Mouse (Mus musculus) intestine, embryonic 15.5 days (tissue): Measurements from ENCODE around the gene Gm45062. TPM values are rescaled to one million over a fixed set of nuclear protein-coding genes. Genes with fewer than 3 reads are reported as not detected.

ENCODE experiments used
- ATAC-seq: fragments of 200-750 bp; cut with Nextera tagmentation; 2 replicates; pipeline ENCODE4 v1.8.0; 2017; ENCODE audit warnings: moderate TSS enrichment, moderate library complexity
- H3K27ac ChIP-seq: fragments of 300-500 bp; sonication (generic); 2 replicates; pipeline ENCODE4 v1.5.1; 2015; ENCODE audit warnings: mild to moderate bottlenecking, inconsistent platforms
- H3K27me3 ChIP-seq: fragments of 300-500 bp; sonication (generic); replicated peaks from 2 replicates; pipeline ENCODE4 v1.6.1; 2015; ENCODE audit warnings: inconsistent platforms
- H3K36me3 ChIP-seq: fragments of 300-500 bp; sonication (generic); 2 replicates; pipeline ENCODE4 v1.6.1; 2015; ENCODE audit warnings: inconsistent platforms
- H3K4me1 ChIP-seq: fragments of 300-500 bp; sonication (generic); replicated peaks from 2 replicates; pipeline ENCODE4 v1.6.1; 2015; ENCODE audit warnings: inconsistent platforms
- H3K4me2 ChIP-seq: fragments of 300-500 bp; sonication (generic); replicated peaks from 2 replicates; pipeline ENCODE4 v1.6.1; 2015; ENCODE audit warnings: mild to moderate bottlenecking, inconsistent platforms
- H3K4me3 ChIP-seq: fragments of 300-500 bp; sonication (generic); replicated peaks from 2 replicates; pipeline ENCODE4 v1.5.1; 2015; ENCODE audit warnings: inconsistent platforms
- H3K9ac ChIP-seq: fragments of 300-500 bp; sonication (generic); 2 replicates; pipeline ENCODE4 v1.6.1; 2015; ENCODE audit warnings: inconsistent platforms
- H3K9me3 ChIP-seq: fragments of 300-500 bp; sonication (generic); 2 replicates; pipeline ENCODE4 v1.6.1; 2016; ENCODE audit warnings: inconsistent platforms
- WGBS: fragments of 180-500 bp; shearing (Covaris S2); methylation state at CpG from one replicate; pipeline ENCODE4 v1.1.7; 2015; 5-methylcytosine and 5-hydroxymethylcytosine counted together
- polyA plus RNA-seq: library from polyadenylated mRNA; unstranded; fragments of >200 nt; fragmentation: Nextera tagmentation; extraction: Ambion mirVana; gene quantifications from 2 replicates; pipeline ENCODE4 v1.2.1, GENCODE M21; 2015

Gene Gm45062
- polyA plus RNA-seq, 1 experiment from 2014 or later, result 6.7 TPM

GRCm38 (mm10) chr6:8433179-8433578 lies 173.9 kb downstream of the Gm45062 start:
- Histone ChIP-seq H3K36me3 (no peaks in the 10 kb centered on the region), H3K9ac (no peak overlapping the region), H3K4me3 (no peak overlapping the region), H3K4me1 (no peaks in the 10 kb centered on the region), H3K27ac (no peak overlapping the region), H3K4me2 (no peak overlapping the region), H3K27me3 (no peaks in the 10 kb centered on the region), H3K9me3 (no peaks in the 10 kb centered on the region; the same call in 1 of the 2 replicates)
- 79% methylated on average over 9 of the region's 9 CpGs for WGBS
- ATAC-seq, result no peak

DNA sequence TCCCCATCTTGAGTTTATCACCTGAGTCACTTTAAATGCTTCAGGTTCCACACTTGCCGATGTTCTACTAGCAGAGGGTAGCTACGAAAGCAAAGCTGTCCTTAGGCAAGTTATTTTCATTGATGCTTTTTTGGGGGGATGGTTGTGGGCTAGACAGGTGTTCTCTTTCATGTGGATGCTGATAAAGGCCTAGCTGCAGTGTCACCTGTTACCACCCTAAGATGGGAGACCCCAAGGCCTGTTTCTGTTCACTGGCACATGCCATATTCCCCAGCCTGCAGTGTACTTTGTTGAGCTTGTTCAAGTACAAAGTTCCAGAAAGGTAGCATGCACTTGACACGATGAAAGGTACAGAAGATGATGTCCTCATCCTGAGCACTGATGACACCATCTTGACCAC lies 178.7 kb downstream of the Gm45062 start:
- Histone ChIP-seq H3K4me1 (no peaks in the 10 kb centered on the region), H3K4me2 (no peak overlapping the region), H3K4me3 (no peak overlapping the region), H3K9me3 (no peaks in the 10 kb centered on the region; the same call in 1 of the 2 replicates), H3K9ac (no peak overlapping the region), H3K36me3 (no peaks in the 10 kb centered on the region), H3K27ac (no peak overlapping the region), H3K27me3 (no peaks in the 10 kb centered on the region)
- 96% methylated on average over 3 of the region's 3 CpGs for WGBS
- no peak for ATAC-seq

DNA sequence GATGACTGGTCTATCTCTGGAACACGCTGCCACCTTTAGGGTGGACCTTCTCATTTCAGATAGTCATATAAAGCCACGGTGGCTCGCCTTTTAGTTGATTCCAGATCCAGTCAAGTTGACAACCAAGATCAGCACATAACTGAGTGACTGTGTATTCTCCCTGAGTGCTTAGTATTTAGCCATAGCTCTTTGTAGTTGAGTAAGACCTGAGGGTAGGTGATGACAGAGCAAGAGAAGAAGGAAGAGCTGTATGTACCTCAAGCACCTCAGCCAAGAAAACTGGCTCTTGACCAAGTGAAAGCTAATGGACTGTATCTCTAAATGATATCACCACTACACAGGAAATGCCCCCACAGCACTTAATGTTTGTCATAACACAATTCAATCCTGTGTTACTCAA lies 182.6 kb downstream of the Gm45062 start:
- Histone ChIP-seq H3K36me3 (no peaks in the 10 kb centered on the region), H3K4me3 (no peak overlapping the region), H3K9ac (no peak overlapping the region), H3K27me3 (no peaks in the 10 kb centered on the region), H3K4me2 (no peak overlapping the region), H3K9me3 (no peaks in the 10 kb centered on the region; the same call in 1 of the 2 replicates), H3K27ac (no peak overlapping the region), H3K4me1 (0 out of 2 replicates have a peak, but pooled peaks cover 2% of the 10 kb centered on the region)
- WGBS, result 85% methylated on average over 3 of the region's 3 CpGs
- no peak for ATAC-seq

DNA sequence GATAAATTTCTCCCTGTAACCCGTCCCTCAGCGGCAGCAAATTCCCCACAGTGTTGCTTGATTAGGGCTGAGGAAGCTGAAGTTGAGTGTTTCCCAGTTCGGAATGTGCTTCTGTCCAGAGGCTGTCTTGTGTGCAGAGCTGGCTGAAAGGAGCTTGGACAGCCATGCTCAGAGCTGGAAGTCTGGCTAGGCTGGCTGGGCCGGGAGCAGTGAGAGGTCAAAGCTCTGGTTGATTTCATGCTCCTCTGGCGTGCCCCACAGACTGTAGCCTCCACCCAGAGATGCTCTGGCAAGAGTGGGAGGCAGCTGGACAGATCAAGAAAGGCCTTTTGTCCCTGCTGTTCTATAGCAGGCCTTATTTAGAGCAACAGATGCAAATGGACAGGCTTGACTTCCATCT lies 187.5 kb downstream of the Gm45062 start:
- ATAC-seq, result peak; percentile 51
- H3K27ac ChIP-seq, result no peak overlapping the region
- 46% methylated on average over 5 of the region's 5 CpGs for WGBS
- no peaks in the 10 kb centered on the region for H3K9me3 ChIP-seq
- H3K9ac ChIP-seq, result no peak overlapping the region
- 0 out of 2 replicates have a peak, but pooled peaks cover 3% of the 10 kb centered on the region for H3K4me1 ChIP-seq
- no peak overlapping the region for H3K4me2 ChIP-seq
- H3K36me3 ChIP-seq, result no peaks in the 10 kb centered on the region
- no peaks in the 10 kb centered on the region for H3K27me3 ChIP-seq
- H3K4me3 ChIP-seq, result no peak overlapping the region

GRCm38 (mm10) chr6:8455599-8455998 lies 196.3 kb downstream of the Gm45062 start:
- 85% methylated on average over 5 of the region's 5 CpGs for WGBS
- H3K4me3 ChIP-seq, result no peak overlapping the region
- H3K9ac ChIP-seq, result no peak overlapping the region
- H3K4me1 ChIP-seq, result no peaks in the 10 kb centered on the region
- H3K36me3 ChIP-seq, result no peaks in the 10 kb centered on the region
- H3K9me3 ChIP-seq, result no peaks in the 10 kb centered on the region
- no peak overlapping the region for H3K27ac ChIP-seq
- no peaks in the 10 kb centered on the region for H3K27me3 ChIP-seq
- no peak overlapping the region for H3K4me2 ChIP-seq
- no peak for ATAC-seq

DNA sequence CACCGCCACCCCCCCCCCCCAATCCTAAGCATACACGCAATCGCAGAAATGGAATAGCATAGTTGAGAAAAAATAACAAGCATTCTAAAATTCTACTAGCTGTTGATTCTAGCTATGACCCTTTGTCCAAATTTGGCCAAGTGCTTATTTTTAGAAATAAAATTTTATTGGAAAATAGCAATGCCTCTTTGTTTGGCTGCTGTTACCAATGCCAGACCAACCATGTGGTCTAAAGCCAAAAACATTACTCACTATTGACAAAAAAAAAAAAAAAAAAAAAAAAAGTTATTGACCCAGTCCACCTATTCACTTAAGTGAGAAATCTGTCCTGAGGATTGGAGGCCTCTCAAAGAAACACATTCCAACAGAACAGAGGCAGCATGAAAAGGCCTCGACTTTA lies 199.3 kb downstream of the Gm45062 start:
- 89% methylated on average over 4 of the region's 4 CpGs for WGBS
- H3K9me3 ChIP-seq, result no peaks in the 10 kb centered on the region
- H3K27ac ChIP-seq, result no peak overlapping the region
- no peak overlapping the region for H3K9ac ChIP-seq
- H3K27me3 ChIP-seq, result no peaks in the 10 kb centered on the region
- ATAC-seq, result no peak
- H3K4me2 ChIP-seq, result no peak overlapping the region
- no peak overlapping the region for H3K4me3 ChIP-seq
- no peaks in the 10 kb centered on the region for H3K36me3 ChIP-seq
- no peaks in the 10 kb centered on the region for H3K4me1 ChIP-seq

DNA sequence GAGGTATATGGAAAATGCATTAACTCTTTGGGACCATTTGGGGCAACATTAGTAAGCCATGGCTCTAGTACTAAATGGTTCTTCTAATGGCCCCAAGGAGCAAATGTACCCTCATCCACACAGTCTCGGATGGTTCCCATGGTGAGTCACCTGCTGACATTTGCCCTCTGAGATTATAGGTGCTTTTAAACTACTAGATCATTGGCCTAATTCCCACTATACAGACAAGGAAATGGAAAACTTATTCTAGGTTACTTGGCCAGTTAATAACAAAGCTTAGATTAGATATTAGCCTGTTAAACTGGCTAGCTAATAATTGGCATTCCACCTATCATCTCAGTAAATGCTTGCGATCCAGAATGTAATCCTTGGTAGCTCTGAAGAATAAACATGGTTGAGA lies 203.2 kb downstream of the Gm45062 start:
- Histone ChIP-seq H3K36me3 (no peaks in the 10 kb centered on the region), H3K4me1 (no peaks in the 10 kb centered on the region), H3K27ac (no peak overlapping the region), H3K9me3 (no peaks in the 10 kb centered on the region), H3K4me2 (no peak overlapping the region), H3K27me3 (no peaks in the 10 kb centered on the region), H3K9ac (no peak overlapping the region), H3K4me3 (no peak overlapping the region)
- 79% methylated on average over 2 of the region's 2 CpGs for WGBS
- ATAC-seq, result peak; percentile 63

DNA sequence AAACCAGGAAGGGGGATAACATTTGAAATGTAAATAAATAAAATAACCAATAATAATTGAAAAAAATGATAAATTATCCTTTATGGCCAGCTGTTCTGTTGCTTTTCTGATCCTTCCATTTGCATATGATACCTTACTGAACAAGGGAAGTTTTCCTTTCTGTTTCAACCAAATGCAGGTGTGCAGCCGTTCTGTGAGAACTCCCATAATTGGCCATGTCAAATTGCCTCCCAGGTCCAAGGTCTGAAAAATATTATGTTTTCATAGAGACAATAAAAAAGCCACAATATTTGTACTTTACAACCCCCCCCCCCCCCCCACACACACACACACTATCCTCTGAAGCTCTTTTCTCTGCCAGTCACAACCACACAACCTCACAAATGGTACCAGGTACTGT lies 206.1 kb downstream of the Gm45062 start:
- no peak overlapping the region for H3K9ac ChIP-seq
- H3K27ac ChIP-seq, result no peak overlapping the region
- no peaks in the 10 kb centered on the region for H3K36me3 ChIP-seq
- H3K4me2 ChIP-seq, result peak overlapping the region; percentile 30; the same call in 1 of the 2 replicates
- peak; percentile 77 for ATAC-seq
- WGBS, result 64% methylated on average over 1 of the region's 1 CpGs
- H3K9me3 ChIP-seq, result no peaks in the 10 kb centered on the region
- no peak overlapping the region for H3K4me3 ChIP-seq
- H3K27me3 ChIP-seq, result no peaks in the 10 kb centered on the region
- no peaks in the 10 kb centered on the region for H3K4me1 ChIP-seq

GRCm38 (mm10) chr6:8465985-8466384 lies 206.7 kb downstream of the Gm45062 start:
- H3K4me2 ChIP-seq, result no peak overlapping the region
- H3K9me3 ChIP-seq, result no peaks in the 10 kb centered on the region
- 0 out of 2 replicates have a peak, but pooled peaks have one; percentile 16 for ATAC-seq
- no peaks in the 10 kb centered on the region for H3K36me3 ChIP-seq
- H3K27ac ChIP-seq, result no peak overlapping the region
- WGBS, result 64% methylated on average over 5 of the region's 5 CpGs
- no peaks in the 10 kb centered on the region for H3K27me3 ChIP-seq
- H3K4me3 ChIP-seq, result no peak overlapping the region
- no peak overlapping the region for H3K9ac ChIP-seq
- H3K4me1 ChIP-seq, result no peaks in the 10 kb centered on the region

GRCm38 (mm10) chr6:8467667-8468337 lies 208.6 kb downstream of the Gm45062 start:
- 85% methylated on average over 10 of the region's 10 CpGs for WGBS
- Histone ChIP-seq H3K4me1 (no peaks in the 10 kb centered on the region), H3K4me3 (no peak overlapping the region)

DNA sequence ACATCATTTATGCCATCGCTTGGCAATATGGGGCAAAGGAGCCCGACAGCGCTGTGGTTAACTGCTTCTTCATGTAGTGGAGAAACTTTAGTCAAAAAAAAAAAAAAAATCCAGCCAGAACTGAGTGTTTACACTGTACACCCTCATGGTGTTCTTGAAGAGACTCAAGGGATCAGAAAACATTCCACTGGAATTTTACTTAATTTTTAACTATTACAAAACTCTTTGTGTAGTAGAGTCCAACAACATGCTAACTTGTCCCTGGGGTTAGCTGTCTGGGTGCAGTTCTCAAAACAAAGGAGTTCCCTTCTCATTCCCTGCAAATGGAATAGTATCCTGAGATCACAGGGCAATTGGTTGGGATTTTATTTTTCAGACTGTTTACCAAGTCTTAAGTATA lies 210.7 kb downstream of the Gm45062 start:
- Histone ChIP-seq H3K4me1 (peaks cover 6% of the 10 kb centered on the region; the same call in 1 of the 2 replicates), H3K9me3 (no peaks in the 10 kb centered on the region), H3K9ac (no peak overlapping the region), H3K27ac (no peak overlapping the region), H3K27me3 (no peaks in the 10 kb centered on the region), H3K36me3 (no peaks in the 10 kb centered on the region), H3K4me2 (no peak overlapping the region), H3K4me3 (no peak overlapping the region)
- no peak for ATAC-seq
- 91% methylated on average over 3 of the region's 3 CpGs for WGBS

More at GRCm38 (mm10) chr6:8467667-8468337, 208.6 kb downstream of the Gm45062 start:
- Histone ChIP-seq H3K27ac (no peak overlapping the region), H3K9me3 (no peaks in the 10 kb centered on the region), H3K4me2 (no peak overlapping the region), H3K27me3 (no peaks in the 10 kb centered on the region), H3K9ac (no peak overlapping the region), H3K36me3 (no peaks in the 10 kb centered on the region)
- ATAC-seq, result no peak

GRCm38 (mm10) chr6:8472125-8472524 lies 212.9 kb downstream of the Gm45062 start:
- Histone ChIP-seq H3K4me2 (no peak overlapping the region), H3K27ac (no peak overlapping the region), H3K9me3 (no peaks in the 10 kb centered on the region), H3K27me3 (no peaks in the 10 kb centered on the region), H3K4me3 (no peak overlapping the region), H3K4me1 (peaks cover 6% of the 10 kb centered on the region; the same call in 1 of the 2 replicates), H3K9ac (no peak overlapping the region), H3K36me3 (no peaks in the 10 kb centered on the region)
- ATAC-seq, result no peak
- 90% methylated on average over 3 of the region's 3 CpGs for WGBS

- Histone ChIP-seq H3K9ac (no peak overlapping the region), H3K4me1 (peaks cover 6% of the 10 kb centered on the region; the same call in 1 of the 2 replicates), H3K9me3 (no peaks in the 10 kb centered on the region), H3K27me3 (no peaks in the 10 kb centered on the region), H3K4me2 (no peak overlapping the region), H3K27ac (no peak overlapping the region), H3K36me3 (no peaks in the 10 kb centered on the region), H3K4me3 (no peak overlapping the region)
- WGBS, result 37% methylated on average over 5 of the region's 5 CpGs
- ATAC-seq, result no peak
Observed at GRCm38 (mm10) chr6:8472915-8473314, 213.7 kb downstream of the Gm45062 start.
